ENCODE assay signal across 11 mouse cellular contexts in genomic region chr9:122156389-122157078, GRCm38 (mm10). TPM values are rescaled to one million over a fixed set of nuclear protein-coding genes. Genes with fewer than 3 reads are reported as not detected.
A peak's percentile ranks its signal among the peaks of the same experiment; 100 is the strongest.
DNase-seq lines count a peak whose midpoint lies in the region; ATAC-seq and TF ChIP-seq lines count a peak whose summit lies in the region.
"Had no signal": no experiment of that assay in that cellular context is flagged by ENCODE, and none has a peak within 500 bp of the region (broad histone marks: within the 10 kb centered on the region; RNA-seq: fewer than 3 reads in every experiment).

No protein-coding gene starts in this region.

- no peak for ATAC-seq in CD4-positive, CD25-positive, alpha-beta regulatory T cell, adult 4 months
- no peak for ATAC-seq in liver, embryonic 11.5 days (replicated peaks; ENCODE audit: low FRiP score)
- 0 out of 2 replicates have a peak, but pooled peaks have one; percentile 32 for ATAC-seq in intestine, embryonic 14.5 days (replicated peaks; ENCODE audit: low FRiP score, low TSS enrichment, low read depth)

- peaks cover 51% of the 10 kb centered on the region for H3K36me3 ChIP-seq in liver, adult 2 months (ENCODE audit: control insufficient read depth, insufficient read depth, low read length)
- H3K36me3 ChIP-seq in liver, embryonic 11.5 days (ENCODE audit: control insufficient read depth, insufficient read depth, low read length), result peaks cover 13% of the 10 kb centered on the region; the same call in 1 of the 2 replicates
- no peaks in the 10 kb centered on the region for H3K36me3 ChIP-seq in ES-Bruce4 (ENCODE audit: control insufficient read depth, insufficient read depth, low read length, poor library complexity, severe bottlenecking)
- H3K36me3 ChIP-seq in intestine, embryonic 14.5 days (ENCODE audit: control insufficient read depth, insufficient read depth, low read length), result peaks cover 46% of the 10 kb centered on the region

- DNase-seq in CD4-positive, CD25-positive, alpha-beta regulatory T cell, adult 2 months (ENCODE audit: low read depth, low spot score), result peak; percentile 36
- DNase-seq in liver, adult 2 months (ENCODE audit: extremely low read depth, low read depth, low spot score), result peak; percentile 81
- no peak for DNase-seq in liver, embryonic 11.5 days (ENCODE audit: low spot score)
- DNase-seq in intestine, embryonic 14.5 days (ENCODE audit: low spot score), result no peak
- DNase-seq in right cerebral cortex, postnatal 25 days, result no peak
- no peak for DNase-seq in frontal cortex, postnatal 25 days (ENCODE audit: low spot score in 2 of 2)
- DNase-seq: kidney, adult 11 months had no signal

- no peak overlapping the region for H3K9ac ChIP-seq in liver, adult 2 months (ENCODE audit: low read depth, low read length)
- H3K9ac ChIP-seq in liver, embryonic 11.5 days (ENCODE audit: low read depth, low read length), result no peak overlapping the region
- no peak overlapping the region for H3K9ac ChIP-seq in ES-Bruce4 (ENCODE audit: low read depth, poor library complexity, severe bottlenecking)
- H3K9ac ChIP-seq in intestine, embryonic 14.5 days (ENCODE audit: low read length), result no peak overlapping the region
- H3K9ac ChIP-seq: heart, embryonic 15.5 days; limb, embryonic 12.5 days had no signal

- WGBS in liver, adult 2 months, result 53% methylated on average over 5 of the region's 5 CpGs
- WGBS in liver, embryonic 11.5 days, result 71% methylated on average over 5 of the region's 5 CpGs
- 81% methylated on average over 5 of the region's 5 CpGs for WGBS in intestine, embryonic 14.5 days

- no peaks in the 10 kb centered on the region for H3K9me3 ChIP-seq in liver, embryonic 11.5 days (ENCODE audit: control insufficient read depth, low read length)
- H3K9me3 ChIP-seq in ES-Bruce4 (replicated peaks; ENCODE audit: control insufficient read depth, insufficient read depth, low read length, poor library complexity, severe bottlenecking), result no peaks in the 10 kb centered on the region; the same call in 1 of the 2 replicates
- H3K9me3 ChIP-seq in intestine, embryonic 14.5 days (ENCODE audit: control insufficient read depth, low read length), result 0 out of 2 replicates have a peak, but pooled peaks cover 3% of the 10 kb centered on the region
- H3K9me3 ChIP-seq: heart, embryonic 15.5 days; limb, embryonic 12.5 days had no signal

- peaks cover 22% of the 10 kb centered on the region for H3K4me1 ChIP-seq in liver, adult 2 months (ENCODE audit: control insufficient read depth, insufficient read depth, low read length)
- no peaks in the 10 kb centered on the region for H3K4me1 ChIP-seq in liver, embryonic 11.5 days (replicated peaks; ENCODE audit: control insufficient read depth, insufficient read depth, low read length)
- no peaks in the 10 kb centered on the region for H3K4me1 ChIP-seq in ES-Bruce4 (ENCODE audit: control insufficient read depth, insufficient read depth, low read length)
- H3K4me1 ChIP-seq in intestine, embryonic 14.5 days (replicated peaks; ENCODE audit: control insufficient read depth, insufficient read depth, low read length), result no peaks in the 10 kb centered on the region
- H3K4me1 ChIP-seq: limb, embryonic 12.5 days had no signal

- no peak for TF ChIP-seq EP300 in ES-Bruce4 (IDR thresholded peaks at IDR 0.05; ENCODE audit: insufficient read depth, low read depth, low read length)

- H3K27ac ChIP-seq in liver, adult 2 months (replicated peaks; ENCODE audit: insufficient read depth, low read depth, low read length), result no peak overlapping the region
- no peak overlapping the region for H3K27ac ChIP-seq in liver, embryonic 11.5 days (ENCODE audit: low read depth, low read length)
- no peak overlapping the region for H3K27ac ChIP-seq in ES-Bruce4 (ENCODE audit: insufficient read depth, low read length)
- no peak overlapping the region for H3K27ac ChIP-seq in intestine, embryonic 14.5 days (ENCODE audit: low read depth)
- H3K27ac ChIP-seq: heart, embryonic 15.5 days; limb, embryonic 12.5 days had no signal

- no peak for TF ChIP-seq POLR2A in liver, adult 2 months (IDR thresholded peaks at IDR 0.05; ENCODE audit: extremely low read depth, insufficient read depth, low read length)
- no peak for TF ChIP-seq POLR2A in ES-Bruce4 (IDR thresholded peaks at IDR 0.05; ENCODE audit: insufficient read depth, low read length)

- TF ChIP-seq CTCF in liver, adult 2 months (IDR thresholded peaks at IDR 0.05; ENCODE audit: low read depth, low read length), result peak; percentile 75
- peak; percentile 50 for TF ChIP-seq CTCF in ES-Bruce4 (IDR thresholded peaks at IDR 0.05; ENCODE audit: low read depth, low read length)

- H3K4me3 ChIP-seq in liver, adult 2 months (ENCODE audit: insufficient read depth, low read depth, low read length), result no peak overlapping the region
- no peak overlapping the region for H3K4me3 ChIP-seq in liver, embryonic 11.5 days (ENCODE audit: low read depth, low read length)
- H3K4me3 ChIP-seq in ES-Bruce4 (ENCODE audit: low read depth, low read length), result no peak overlapping the region
- no peak overlapping the region for H3K4me3 ChIP-seq in intestine, embryonic 14.5 days (ENCODE audit: low read depth, low read length)
- H3K4me3 ChIP-seq: heart, embryonic 15.5 days; limb, embryonic 12.5 days had no signal

- H3K27me3 ChIP-seq in liver, adult 2 months (ENCODE audit: control insufficient read depth, insufficient read depth, low read length), result no peaks in the 10 kb centered on the region
- no peaks in the 10 kb centered on the region for H3K27me3 ChIP-seq in liver, embryonic 11.5 days (replicated peaks; ENCODE audit: control insufficient read depth, insufficient read depth, low read length)
- no peaks in the 10 kb centered on the region for H3K27me3 ChIP-seq in ES-Bruce4 (ENCODE audit: control insufficient read depth, insufficient read depth, low read length, poor library complexity, severe bottlenecking)
- H3K27me3 ChIP-seq in intestine, embryonic 14.5 days (replicated peaks; ENCODE audit: control insufficient read depth, insufficient read depth, low read length), result no peaks in the 10 kb centered on the region
- H3K27me3 ChIP-seq: heart, embryonic 15.5 days; limb, embryonic 12.5 days had no signal

- H3K4me2 ChIP-seq in liver, embryonic 11.5 days, result no peak overlapping the region
- H3K4me2 ChIP-seq in intestine, embryonic 14.5 days (ENCODE audit: low read length), result no peak overlapping the region
- H3K4me2 ChIP-seq: heart, embryonic 15.5 days; limb, embryonic 12.5 days had no signal

- peaks cover 37% of the 10 kb centered on the region for H3K79me2 ChIP-seq in liver, adult 2 months (ENCODE audit: control insufficient read depth, insufficient read depth, low read length)

RNA-seq across cellular contexts. Expression of gene Snrk, which starts 39.5 kb away (rescaled TPM):
- polyA plus RNA-seq in CD4-positive, CD25-positive, alpha-beta regulatory T cell, adult 4 months (2017; shearing (Covaris generic)), result 10 to 100 TPM; 21.8 to 29.7 TPM
- total RNA-seq in liver, adult 2 months (2014; rRNA removed), result 67.4 and 78.9 TPM in 2 replicates
- 34.3 and 36.4 TPM in 2 replicates for polyA plus RNA-seq in liver, adult 2 months (2012; rRNA removed)
- 27.0 and 34.1 TPM in 2 replicates for polyA plus RNA-seq in liver, embryonic 11.5 days (2014; fragmentation: Nextera tagmentation; extraction: Ambion mirVana)
- polyA plus RNA-seq in ES-Bruce4 (2011; ENCODE audit: insufficient read depth, insufficient read length, low read depth, missing spikeins), result 20.3 and 20.9 TPM in 2 replicates
- polyA plus RNA-seq in intestine, embryonic 14.5 days (2014; fragmentation: Nextera tagmentation; extraction: Ambion mirVana), result 38.3 and 38.8 TPM in 2 replicates

Comparison
In these comparisons a context has a peak if more than half of its experiments do, and no peak if none do; other contexts are left out.
1. DNase-seq: peak in CD4-positive, CD25-positive, alpha-beta regulatory T cell, adult 2 months (single experiment) and liver, adult 2 months (single experiment); none in liver, embryonic 11.5 days (single experiment), intestine, embryonic 14.5 days (single experiment), right cerebral cortex, postnatal 25 days (single experiment) and frontal cortex, postnatal 25 days (0 of 2).